Mouse (Mus musculus) adrenal gland, postnatal 36 days (tissue): ENCODE results near the gene Zgpat. TPM values are rescaled to one million over a fixed set of nuclear protein-coding genes. Genes with fewer than 3 reads are reported as not detected.

Experiments used
- total RNA-seq, 2 experiments: library from RNA; stranded (reverse); gene quantifications; 2 replicates each; pipeline ENCODE4 v1.2.3; 2021

Gene Zgpat
- total RNA-seq, 2 experiments from 2014 or later = 34.8 to 47.3 TPM

Other genes with a start within 250 kb of the Zgpat start
- 1 to 10 TPM; 3.2 to 4.4 TPM for gene Kcnq2, start 229.6 kb upstream of the Zgpat start, total RNA-seq
- 10 to 100 TPM; 33.0 to 40.3 TPM for gene Eef1a2, start 207.9 kb upstream of the Zgpat start, total RNA-seq
- 10 to 100 TPM; 76.6 to 81.8 TPM for gene Ppdpf, start 177.7 kb upstream of the Zgpat start, total RNA-seq
- gene Ptk6, start 162.1 kb upstream of the Zgpat start, total RNA-seq = not detected
- under 1 TPM; 0.53 to 0.66 TPM for gene Srms, start 151.7 kb upstream of the Zgpat start, total RNA-seq
- gene Fndc11, start 144.9 kb upstream of the Zgpat start, total RNA-seq = not detected
- 10 to 100 TPM; 19.3 to 28.7 TPM for gene Helz2, start 122.9 kb upstream of the Zgpat start, total RNA-seq
- 10 to 100 TPM; 14.5 to 22.0 TPM for gene Gmeb2, start 76.9 kb upstream of the Zgpat start, total RNA-seq
- gene Stmn3, start 50.4 kb upstream of the Zgpat start, total RNA-seq = 10 to 100 TPM; 10.3 to 11.7 TPM
- 10 to 100 TPM; 26.5 to 32.1 TPM for gene Rtel1, start 45.2 kb upstream of the Zgpat start, total RNA-seq
- gene Arfrp1, start 476 bp downstream of the Zgpat start, total RNA-seq = 10 to 100 TPM; 38.9 to 45.5 TPM
- gene Lime1, start 15.2 kb downstream of the Zgpat start, total RNA-seq = 10 to 100 TPM; 13.4 to 18.1 TPM
- gene Zbtb46, start 94.5 kb downstream of the Zgpat start, total RNA-seq = 10 to 100 TPM; 16.7 to 17.5 TPM
- gene Abhd16b, start 128.3 kb downstream of the Zgpat start, total RNA-seq = not detected
- gene Tpd52l2, start 132.2 kb downstream of the Zgpat start, total RNA-seq = 100 to 1,000 TPM; 104 to 114 TPM
- gene Dnajc5, start 155.6 kb downstream of the Zgpat start, total RNA-seq = 10 to 100 TPM; 92.9 to 93.7 TPM
- 10 to 100 TPM; 77.0 to 79.8 TPM for gene Uckl1, start 220.0 kb downstream of the Zgpat start, total RNA-seq
- 10 to 100 TPM; 61.8 to 66.9 TPM for gene Prpf6, start 226.9 kb downstream of the Zgpat start, total RNA-seq
- 10 to 100 TPM; 43.1 to 61.3 TPM for gene Zfp512b, start 227.9 kb downstream of the Zgpat start, total RNA-seq
- gene Samd10, start 234.3 kb downstream of the Zgpat start, total RNA-seq = 10 to 100 TPM; 13.8 to 14.7 TPM